Mouse (Mus musculus) intestine, embryonic 14.5 days (tissue): Measurements from ENCODE around the gene Apol11b. TPM values are rescaled to one million over a fixed set of nuclear protein-coding genes. Genes with fewer than 3 reads are reported as not detected.
"Not testable (repeated sequence)": the region's sequence is repeated elsewhere in the genome, so short reads cannot be mapped to it uniquely, and the experiment has no call there.

ENCODE experiments used
- ATAC-seq: fragments of 200-750 bp; cut with Nextera tagmentation; replicated peaks from 2 replicates; pipeline ENCODE4 v1.8.0; 2017; ENCODE audit warnings: low read depth, moderate number of reproducible peaks, moderate TSS enrichment, moderate library complexity; ENCODE audit not compliant: low FRiP score, low TSS enrichment
- DNase-seq: peaks from one replicate; pipeline ENCODE4 v3.0.0-alpha.2; 2018; ENCODE audit warnings: low spot score
- H3K27ac ChIP-seq: fragments of 300-500 bp; sonication (generic); 2 replicates; pipeline ENCODE4 v1.5.1; 2014; ENCODE audit warnings: low read depth, mild to moderate bottlenecking, control low read depth
- H3K27me3 ChIP-seq: fragments of 300-500 bp; sonication (generic); replicated peaks from 2 replicates; pipeline ENCODE4 v1.6.1; 2014; ENCODE audit warnings: low read length, control low read depth; ENCODE audit not compliant: control insufficient read depth, insufficient read depth
- H3K36me3 ChIP-seq: fragments of 300-500 bp; sonication (generic); 2 replicates; pipeline ENCODE4 v1.6.1; 2014; ENCODE audit warnings: low read length, control low read depth; ENCODE audit not compliant: control insufficient read depth, insufficient read depth
- H3K4me1 ChIP-seq: fragments of 300-500 bp; sonication (generic); replicated peaks from 2 replicates; pipeline ENCODE4 v1.6.1; 2014; ENCODE audit warnings: low read length, control low read depth, mixed read lengths; ENCODE audit not compliant: control insufficient read depth, insufficient read depth
- H3K4me2 ChIP-seq: fragments of 300-500 bp; sonication (generic); 2 replicates; pipeline ENCODE4 v1.6.1; 2014; ENCODE audit warnings: low read length
- H3K4me3 ChIP-seq: fragments of 300-500 bp; sonication (generic); 2 replicates; pipeline ENCODE4 v1.5.1; 2014; ENCODE audit warnings: low read depth, low read length, control low read depth, mixed read lengths
- H3K9ac ChIP-seq: fragments of 300-500 bp; sonication (generic); 2 replicates; pipeline ENCODE4 v1.6.1; 2014; ENCODE audit warnings: mild to moderate bottlenecking, low read length
- H3K9me3 ChIP-seq: fragments of 300-500 bp; sonication (generic); 2 replicates; pipeline ENCODE4 v1.6.1; 2016; ENCODE audit warnings: low read length, control low read depth; ENCODE audit not compliant: control insufficient read depth
- WGBS: fragments of 180-500 bp; shearing (Covaris S2); extraction: QIAGEN DNeasy Blood & Tissue Kit; methylation state at CpG from one replicate; pipeline ENCODE4 v1.1.7; 2014; 5-methylcytosine and 5-hydroxymethylcytosine counted together
- polyA plus RNA-seq: library from polyadenylated mRNA; unstranded; fragments of >200 nt; fragmentation: Nextera tagmentation; extraction: Ambion mirVana; gene quantifications from 2 replicates; pipeline ENCODE4 v1.2.1, GENCODE M21; 2014

Apol11b gene
- polyA plus RNA-seq, 1 experiment from 2014 or later, result not detected

- H3K27me3 ChIP-seq, ATAC-seq, H3K36me3 ChIP-seq, H3K9ac ChIP-seq, H3K4me2 ChIP-seq, H3K4me3 ChIP-seq, H3K27ac ChIP-seq, H3K4me1 ChIP-seq, DNase-seq, H3K9me3 ChIP-seq: not testable (repeated sequence)
- 68% methylated on average over 4 of the region's 4 CpGs for WGBS
These were observed 16.6 kb downstream of the Apol11b start for GRCm38 (mm10) chr15:77626471-77626870.

GRCm38 (mm10) chr15:77624710-77625109 is 18.4 kb downstream of the Apol11b start:
- no peak overlapping the region for H3K27ac ChIP-seq
- H3K9me3 ChIP-seq, result no peaks in the 10 kb centered on the region
- no peaks in the 10 kb centered on the region for H3K4me1 ChIP-seq
- H3K4me3 ChIP-seq, result no peak overlapping the region
- 85% methylated on average over 1 of the region's 1 CpGs for whole genome bisulfite sequencing
- no peak overlapping the region for H3K4me2 ChIP-seq
- ATAC-seq (no peak), DNase-seq (no peak)
- H3K27me3 ChIP-seq, result no peaks in the 10 kb centered on the region
- H3K9ac ChIP-seq, result no peak overlapping the region
- H3K36me3 ChIP-seq, result no peaks in the 10 kb centered on the region

GRCm38 (mm10) chr15:77606069-77606468 is 37.0 kb downstream of the Apol11b start:
- Histone ChIP-seq H3K9ac (no peak overlapping the region), H3K27me3 (no peaks in the 10 kb centered on the region), H3K9me3 (no peaks in the 10 kb centered on the region), H3K4me2 (no peak overlapping the region), H3K36me3 (no peaks in the 10 kb centered on the region), H3K4me3 (no peak overlapping the region), H3K27ac (no peak overlapping the region), H3K4me1 (no peaks in the 10 kb centered on the region)
- 92% methylated on average over 3 of the region's 3 CpGs for WGBS
- DNase-seq, result no peak
- ATAC-seq, result no peak

- peaks cover 5% of the 10 kb centered on the region for H3K4me1 ChIP-seq
- no peaks in the 10 kb centered on the region for H3K27me3 ChIP-seq
- no peak within 1 kb of the TSS for H3K4me3 ChIP-seq
- no peaks in the 10 kb centered on the region for H3K9me3 ChIP-seq
- ATAC-seq, result no peak
- DNase-seq, result no peak
- no peak within 1 kb of the TSS for H3K27ac ChIP-seq
- H3K36me3 ChIP-seq, result no peaks in the 10 kb centered on the region
- H3K9ac ChIP-seq, result no peak within 1 kb of the TSS
- H3K4me2 ChIP-seq, result no peak within 1 kb of the TSS
- WGBS, result 96% methylated on average over 1 of the region's 1 CpGs
These were observed 44.1 kb downstream of the Apol11b start, which contains the start of gene Gm36245 for GRCm38 (mm10) chr15:77598958-77599357. Gm36245 (plus strand) TSS chr15:77599258.

- DNase-seq (no peak), ATAC-seq (no peak)
- H3K9me3 ChIP-seq, result no peaks in the 10 kb centered on the region
- H3K4me2 ChIP-seq, result no peak overlapping the region
- no peaks in the 10 kb centered on the region for H3K27me3 ChIP-seq
- no peaks in the 10 kb centered on the region for H3K36me3 ChIP-seq
- WGBS, result 61% methylated on average over 3 of the region's 3 CpGs
- no peak overlapping the region for H3K9ac ChIP-seq
- no peak overlapping the region for H3K27ac ChIP-seq
- no peak overlapping the region for H3K4me3 ChIP-seq
- peaks cover 5% of the 10 kb centered on the region for H3K4me1 ChIP-seq
These were observed 44.7 kb downstream of the Apol11b start for GRCm38 (mm10) chr15:77598429-77598828.

GRCm38 (mm10) chr15:77595961-77596360 is 47.1 kb downstream of the Apol11b start, which contains the start of gene Apol10b:
Apol10b (minus strand) TSS chr15:77596125.
- Histone ChIP-seq H3K9ac (no peak within 1 kb of the TSS), H3K4me3 (no peak within 1 kb of the TSS), H3K27ac (peak within 1 kb of the TSS; percentile 70; the same call in 1 of the 2 replicates), H3K9me3 (no peaks in the 10 kb centered on the region), H3K36me3 (no peaks in the 10 kb centered on the region), H3K27me3 (no peaks in the 10 kb centered on the region), H3K4me1 (peaks cover 5% of the 10 kb centered on the region), H3K4me2 (peak within 1 kb of the TSS; percentile 26)
- WGBS, result 33% methylated on average over 5 of the region's 5 CpGs
- no peak for ATAC-seq
- DNase-seq, result no peak

GRCm38 (mm10) chr15:77593557-77593956 is 49.5 kb downstream of the Apol11b start:
- H3K4me1 ChIP-seq, result peaks cover 5% of the 10 kb centered on the region
- no peak overlapping the region for H3K9ac ChIP-seq
- ATAC-seq (no peak), DNase-seq (no peak)
- no peaks in the 10 kb centered on the region for H3K27me3 ChIP-seq
- H3K9me3 ChIP-seq, result no peaks in the 10 kb centered on the region
- no peak overlapping the region for H3K27ac ChIP-seq
- WGBS, result 75% methylated on average over 1 of the region's 1 CpGs
- no peaks in the 10 kb centered on the region for H3K36me3 ChIP-seq
- H3K4me3 ChIP-seq, result no peak overlapping the region
- H3K4me2 ChIP-seq, result no peak overlapping the region

- Histone ChIP-seq H3K4me3 (no peak overlapping the region), H3K4me1 (no peaks in the 10 kb centered on the region), H3K4me2 (no peak overlapping the region), H3K36me3 (no peaks in the 10 kb centered on the region), H3K27me3 (no peaks in the 10 kb centered on the region), H3K9me3 (no peaks in the 10 kb centered on the region), H3K27ac (no peak overlapping the region), H3K9ac (no peak overlapping the region)
- DNase-seq (no peak), ATAC-seq (no peak)
- WGBS, result 48% methylated on average over 2 of the region's 2 CpGs
These were observed 52.2 kb downstream of the Apol11b start for GRCm38 (mm10) chr15:77590881-77591280.

GRCm38 (mm10) chr15:77588981-77589380 is 54.1 kb downstream of the Apol11b start:
- ATAC-seq (no peak), DNase-seq (no peak)
- no peak overlapping the region for H3K9ac ChIP-seq
- no peaks in the 10 kb centered on the region for H3K9me3 ChIP-seq
- no peaks in the 10 kb centered on the region for H3K4me1 ChIP-seq
- H3K27me3 ChIP-seq, result no peaks in the 10 kb centered on the region
- no peak overlapping the region for H3K27ac ChIP-seq
- no peak overlapping the region for H3K4me3 ChIP-seq
- H3K4me2 ChIP-seq, result no peak overlapping the region
- H3K36me3 ChIP-seq, result no peaks in the 10 kb centered on the region
